Mouse (Mus musculus) layer of hippocampus, adult 9-11 months (tissue): Measurements from ENCODE around the gene Wdr46.
"Not testable (repeated sequence)": the region's sequence is repeated elsewhere in the genome, so short reads cannot be mapped to it uniquely, and the experiment has no call there.

ENCODE experiments used
- DNase-seq: peaks from one replicate; pipeline ENCODE4 v3.0.0; 2022

Wdr46 gene

GRCm38 (mm10) chr17:33940206-33940805 lies at the start of gene Wdr46, which contains the start of gene Pfdn6:
Wdr46 (plus strand) TSS chr17:33940660.
Pfdn6 (minus strand) TSS chr17:33940343.
- DNase-seq = peak; percentile 89

- DNase-seq = no peak
These were observed 49.1 kb upstream of the Wdr46 start for GRCm38 (mm10) chr17:33891357-33891756.

GRCm38 (mm10) chr17:33891892-33892291 lies 48.6 kb upstream of the Wdr46 start:
- DNase-seq = not testable (repeated sequence)

GRCm38 (mm10) chr17:33892429-33892828 lies 48.0 kb upstream of the Wdr46 start:
- no peak for DNase-seq

GRCm38 (mm10) chr17:33893011-33893410 lies 47.4 kb upstream of the Wdr46 start:
- not testable (repeated sequence) for DNase-seq

- no peak for DNase-seq
These were observed 43.2 kb upstream of the Wdr46 start for GRCm38 (mm10) chr17:33897114-33897794.

GRCm38 (mm10) chr17:33898193-33898592 lies 42.3 kb upstream of the Wdr46 start:
- DNase-seq = not testable (repeated sequence)

- DNase-seq = no peak
These were observed 40.8 kb upstream of the Wdr46 start for GRCm38 (mm10) chr17:33899642-33900041.

GRCm38 (mm10) chr17:33900281-33900988 lies 40.0 kb upstream of the Wdr46 start:
- no peak for DNase-seq

GRCm38 (mm10) chr17:33900989-33901314 lies 39.5 kb upstream of the Wdr46 start:
- DNase-seq = no peak

- DNase-seq = no peak
These were observed 38.8 kb upstream of the Wdr46 start for GRCm38 (mm10) chr17:33901653-33902052.

GRCm38 (mm10) chr17:33902079-33902478 lies 38.4 kb upstream of the Wdr46 start:
- DNase-seq = no peak

GRCm38 (mm10) chr17:33902491-33902890 lies 38.0 kb upstream of the Wdr46 start:
- DNase-seq = no peak

- DNase-seq = not testable (repeated sequence)
These were observed 36.4 kb upstream of the Wdr46 start for GRCm38 (mm10) chr17:33903911-33904651.

- not testable (repeated sequence) for DNase-seq
These were observed 35.6 kb upstream of the Wdr46 start, which contains the start of gene Platr17 for GRCm38 (mm10) chr17:33904835-33905234. Platr17 (plus strand) TSS chr17:33905135.

GRCm38 (mm10) chr17:33908331-33909076 lies 32.0 kb upstream of the Wdr46 start:
- peak; percentile 65 for DNase-seq

- peak; percentile 99 for DNase-seq
These were observed 31.2 kb upstream of the Wdr46 start, which contains the start of gene Daxx for GRCm38 (mm10) chr17:33909077-33909868. Daxx (plus strand) TSS chr17:33909414.

GRCm38 (mm10) chr17:33909869-33910250 lies 30.6 kb upstream of the Wdr46 start:
- no peak for DNase-seq

GRCm38 (mm10) chr17:33910346-33911051 lies 30.0 kb upstream of the Wdr46 start:
- DNase-seq = no peak

GRCm38 (mm10) chr17:33911052-33911812 lies 29.2 kb upstream of the Wdr46 start:
- no peak for DNase-seq
